Mouse (Mus musculus): ENCODE data around the gene Calr4.

DNA sequence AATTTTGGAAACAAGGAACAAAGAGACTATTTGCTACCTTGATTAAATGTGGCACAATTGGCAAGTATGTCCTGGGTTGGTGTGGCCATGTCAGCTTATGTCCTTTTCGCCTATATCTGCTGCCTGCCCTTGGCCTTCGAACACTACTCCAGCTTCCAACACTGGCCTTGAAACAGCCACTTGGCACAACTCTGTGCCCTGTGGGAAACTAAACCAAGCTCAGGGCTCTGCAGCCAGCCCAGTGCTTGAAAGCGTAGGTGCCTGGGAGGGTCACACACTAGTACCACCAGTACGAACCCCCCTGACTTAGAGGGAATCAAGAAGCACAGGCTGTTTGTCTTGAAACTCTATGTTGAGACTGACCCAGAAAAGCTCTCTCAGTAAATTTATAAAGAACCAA, 35.2 kb upstream of the Calr4 start:
- TF ChIP-seq CTCF (IDR thresholded peaks at IDR 0.05; ENCODE audit: low read depth) (no peak), EP300 (IDR thresholded peaks at IDR 0.05; ENCODE audit: low read depth) (no peak)
